Mouse (Mus musculus) midbrain, postnatal 0 days (tissue): ENCODE measurements around the gene Antxr1. TPM values are rescaled to one million over a fixed set of nuclear protein-coding genes. Genes with fewer than 3 reads are reported as not detected.

ENCODE experiments used
- ATAC-seq: fragments of 200-750 bp; cut with Nextera tagmentation; 2 replicates; pipeline ENCODE4 v1.8.0; 2017; ENCODE audit warnings: moderate number of reproducible peaks, mild to moderate bottlenecking, moderate TSS enrichment, moderate library complexity; ENCODE audit not compliant: low FRiP score
- DNase-seq: peaks from one replicate; pipeline ENCODE4 v3.0.0-alpha.2; 2015; ENCODE audit warnings: low spot score
- H3K27ac ChIP-seq: fragments of 300-500 bp; sonication (generic); 2 replicates; pipeline ENCODE4 v1.5.1; 2014; ENCODE audit warnings: low read depth, mild to moderate bottlenecking, low read length, mixed read lengths
- H3K27me3 ChIP-seq: fragments of 300-500 bp; sonication (generic); 2 replicates; pipeline ENCODE4 v1.6.1; 2014; ENCODE audit warnings: low read length, control low read depth, mixed read lengths; ENCODE audit not compliant: insufficient read depth
- H3K36me3 ChIP-seq: fragments of 300-500 bp; sonication (generic); 2 replicates; pipeline ENCODE4 v1.6.1; 2014; ENCODE audit warnings: low read length, control low read depth, mixed read lengths; ENCODE audit not compliant: insufficient read depth
- H3K4me1 ChIP-seq: fragments of 300-500 bp; sonication (generic); 2 replicates; pipeline ENCODE4 v1.6.1; 2014; ENCODE audit warnings: mild to moderate bottlenecking, control low read depth, antibody characterized with exemption, low read length, mixed read lengths; ENCODE audit not compliant: insufficient read depth
- H3K4me2 ChIP-seq: fragments of 300-500 bp; sonication (generic); 2 replicates; pipeline ENCODE4 v1.6.1; 2014; ENCODE audit warnings: low read depth, mild to moderate bottlenecking, low read length, mixed read lengths; ENCODE audit not compliant: poor library complexity, severe bottlenecking
- H3K4me3 ChIP-seq: fragments of 300-500 bp; sonication (generic); 2 replicates; pipeline ENCODE4 v1.5.1; 2014; ENCODE audit warnings: low read depth, mild to moderate bottlenecking, low read length, moderate library complexity
- H3K9ac ChIP-seq: fragments of 300-500 bp; sonication (generic); replicated peaks from 2 replicates; pipeline ENCODE4 v1.6.1; 2014; ENCODE audit warnings: mild to moderate bottlenecking, low read length, moderate library complexity, mixed read lengths; ENCODE audit not compliant: poor library complexity, severe bottlenecking
- H3K9me3 ChIP-seq: fragments of 300-500 bp; sonication (generic); 2 replicates; pipeline ENCODE4 v1.6.1; 2016; ENCODE audit warnings: low read length, control low read depth
- CTCF ChIP-seq: IDR thresholded peaks from 2 replicates; pipeline ENCODE4 v1.5.1; 2016; ENCODE audit warnings: antibody characterized with exemption, mild to moderate bottlenecking
- WGBS: fragments of 180-500 bp; shearing (Covaris S2); extraction: QIAGEN DNeasy Blood & Tissue Kit; methylation state at CpG from one replicate; pipeline ENCODE4 v1.1.7; 2014; 5-methylcytosine and 5-hydroxymethylcytosine counted together
- polyA plus RNA-seq: library from polyadenylated mRNA; unstranded; fragments of >200 nt; fragmentation: Nextera tagmentation; extraction: Ambion mirVana; gene quantifications from 2 replicates; pipeline ENCODE4 v1.2.1, GENCODE M21; 2015
- total RNA-seq: library from RNA; depleted of rRNA; stranded (reverse); fragments of >200 nt; gene quantifications from 2 replicates; pipeline ENCODE4 v1.2.3, GENCODE M21; 2014

Gene Antxr1
- total and polyA plus RNA-seq, 2 experiments from 2014 or later = 2.9 to 13.1 TPM

GRCm38 (mm10) chr6:87150471-87150870 is 185.2 kb downstream of the Antxr1 start:
- WGBS = 86% methylated on average over 7 of the region's 7 CpGs
- H3K36me3 ChIP-seq = no peaks in the 10 kb centered on the region
- DNase-seq (no peak), ATAC-seq (no peak)
- no peak overlapping the region for H3K4me2 ChIP-seq
- no peaks in the 10 kb centered on the region for H3K27me3 ChIP-seq
- no peak overlapping the region for H3K4me3 ChIP-seq
- H3K27ac ChIP-seq = no peak overlapping the region
- H3K4me1 ChIP-seq = no peaks in the 10 kb centered on the region
- H3K9ac ChIP-seq = no peak overlapping the region
- no peaks in the 10 kb centered on the region for H3K9me3 ChIP-seq
- TF ChIP-seq CTCF = no peak

GRCm38 (mm10) chr6:87147921-87148320 is 187.7 kb downstream of the Antxr1 start:
- no peak for ATAC-seq
- Histone ChIP-seq H3K4me3 (no peak overlapping the region), H3K9ac (no peak overlapping the region), H3K4me1 (no peaks in the 10 kb centered on the region), H3K9me3 (no peaks in the 10 kb centered on the region), H3K27me3 (no peaks in the 10 kb centered on the region), H3K4me2 (no peak overlapping the region), H3K27ac (no peak overlapping the region), H3K36me3 (no peaks in the 10 kb centered on the region)
- TF ChIP-seq CTCF = no peak
- no peak for DNase-seq
- WGBS = 80% methylated on average over 3 of the region's 3 CpGs

GRCm38 (mm10) chr6:87143594-87143993 is 192.0 kb downstream of the Antxr1 start:
- peak overlapping the region; percentile 27; the same call in 1 of the 2 replicates for H3K27ac ChIP-seq
- H3K27me3 ChIP-seq = no peaks in the 10 kb centered on the region
- TF ChIP-seq CTCF = no peak
- DNase-seq (no peak), ATAC-seq (no peak)
- H3K9me3 ChIP-seq = no peaks in the 10 kb centered on the region
- H3K9ac ChIP-seq = no peak overlapping the region
- H3K4me2 ChIP-seq = no peak overlapping the region
- no peak overlapping the region for H3K4me3 ChIP-seq
- no peaks in the 10 kb centered on the region for H3K36me3 ChIP-seq
- H3K4me1 ChIP-seq = peaks cover 4% of the 10 kb centered on the region; the same call in 1 of the 2 replicates
- WGBS = 40% methylated on average over 13 of the region's 13 CpGs

GRCm38 (mm10) chr6:87142239-87142638 is 193.4 kb downstream of the Antxr1 start:
- Histone ChIP-seq H3K27me3 (no peaks in the 10 kb centered on the region), H3K36me3 (no peaks in the 10 kb centered on the region), H3K4me1 (peaks cover 4% of the 10 kb centered on the region; the same call in 1 of the 2 replicates), H3K9ac (no peak overlapping the region), H3K9me3 (no peaks in the 10 kb centered on the region), H3K4me2 (no peak overlapping the region), H3K27ac (no peak overlapping the region), H3K4me3 (no peak overlapping the region)
- ATAC-seq (no peak), DNase-seq (no peak)
- no peak for TF ChIP-seq CTCF
- WGBS = 80% methylated on average over 5 of the region's 5 CpGs

GRCm38 (mm10) chr6:87139796-87140553 is 195.6 kb downstream of the Antxr1 start:
- no peak for DNase-seq
- H3K36me3 ChIP-seq = peaks cover 6% of the 10 kb centered on the region; the same call in 1 of the 2 replicates
- no peak for ATAC-seq
- H3K4me1 ChIP-seq = peaks cover 4% of the 10 kb centered on the region; the same call in 1 of the 2 replicates
- H3K9me3 ChIP-seq = no peaks in the 10 kb centered on the region
- H3K4me3 ChIP-seq = no peak overlapping the region
- no peak for TF ChIP-seq CTCF
- WGBS = 58% methylated on average over 12 of the region's 12 CpGs
- no peaks in the 10 kb centered on the region for H3K27me3 ChIP-seq
- H3K27ac ChIP-seq = no peak overlapping the region
- H3K4me2 ChIP-seq = no peak overlapping the region
- no peak overlapping the region for H3K9ac ChIP-seq

GRCm38 (mm10) chr6:87138479-87138878 is 197.1 kb downstream of the Antxr1 start:
- ATAC-seq = no peak

More at GRCm38 (mm10) chr6:87138479-87138878, 197.1 kb downstream of the Antxr1 start:
- TF ChIP-seq CTCF = no peak
- Histone ChIP-seq H3K27ac (no peak overlapping the region), H3K9ac (no peak overlapping the region), H3K36me3 (peaks cover 6% of the 10 kb centered on the region; the same call in 1 of the 2 replicates), H3K9me3 (no peaks in the 10 kb centered on the region), H3K4me1 (peaks cover 4% of the 10 kb centered on the region; the same call in 1 of the 2 replicates), H3K4me2 (no peak overlapping the region), H3K4me3 (no peak overlapping the region), H3K27me3 (no peaks in the 10 kb centered on the region)
- 90% methylated on average over 5 of the region's 5 CpGs for WGBS
- DNase-seq = no peak
